In genomic region chr8:91999189-91999588, GRCm38 (mm10) we compare ENCODE assay signal across 28 mouse cellular contexts.
A peak's percentile ranks its signal among the peaks of the same experiment; 100 is the strongest.
DNase-seq lines count a peak whose midpoint lies in the region; ATAC-seq and TF ChIP-seq lines count a peak whose summit lies in the region.
"Had no signal": no experiment of that assay in that cellular context is flagged by ENCODE, and none has a peak within 500 bp of the region (broad histone marks: within the 10 kb centered on the region; RNA-seq: fewer than 3 reads in every experiment).

No protein-coding gene starts in this region.

- peaks cover 64% of the 10 kb centered on the region for H3K27me3 ChIP-seq in kidney, embryonic 15.5 days
- H3K27me3 ChIP-seq: CH12.LX; intestine, embryonic 15.5 days had no signal

- intact Hi-C loops in gastrocnemius, postnatal 36 days (cut with DNase I): no loop called here
- intact Hi-C loops in gastrocnemius, adult 2 months (cut with DNase I): no loop called here

- no peaks in the 10 kb centered on the region for H3K36me3 ChIP-seq in kidney, embryonic 15.5 days
- H3K36me3 ChIP-seq: forebrain, embryonic 12.5 days; forebrain, embryonic 15.5 days; G1E; heart, embryonic 12.5 days; heart, embryonic 15.5 days; hindbrain, embryonic 10.5 days; hindbrain, embryonic 13.5 days; intestine, embryonic 15.5 days had no signal

- H3K4me3 ChIP-seq in kidney, embryonic 15.5 days (replicated peaks): no peak overlapping the region
- H3K4me3 ChIP-seq in gastrocnemius, adult 2 months: no peak overlapping the region
- H3K4me3 ChIP-seq: forebrain, embryonic 12.5 days; forebrain, embryonic 15.5 days; heart, embryonic 12.5 days; heart, embryonic 15.5 days; hindbrain, embryonic 10.5 days; hindbrain, embryonic 13.5 days; intestine, embryonic 15.5 days had no signal

- peak; percentile 30 for DNase-seq in kidney, adult 9 months
- DNase-seq in lung, postnatal 36 days: peak; percentile 21
- no peak for DNase-seq in lung, adult 18-20 months
- peak; percentile 60 for DNase-seq in Muller cell, postnatal 12 days (ENCODE audit: inconsistent ontology term)
- DNase-seq in fibroblast of lung, adult 2 months (ENCODE audit: low read depth): peak; percentile 35
- DNase-seq in gastrocnemius, postnatal 36 days: no peak
- no peak for DNase-seq in gastrocnemius, adult 2 months
- DNase-seq: adrenal gland, adult 8-10 months; adrenal gland, postnatal 25 days; cerebellum, adult 11-12 months; cerebellum, adult 8-10 months; cerebellum, postnatal 10 days; gastrocnemius, postnatal 14 days; heart, adult 18-20 months; heart, postnatal 10 days; heart, postnatal 36 days had no signal

- no peak overlapping the region for H3K27ac ChIP-seq in kidney, embryonic 15.5 days
- H3K27ac ChIP-seq in gastrocnemius, adult 2 months: no peak overlapping the region
- H3K27ac ChIP-seq: forebrain, embryonic 12.5 days; forebrain, embryonic 15.5 days; heart, embryonic 15.5 days; hindbrain, embryonic 10.5 days; hindbrain, embryonic 13.5 days; intestine, embryonic 15.5 days had no signal

- H3K9ac ChIP-seq in kidney, embryonic 15.5 days: no peak overlapping the region
- H3K9ac ChIP-seq: forebrain, embryonic 12.5 days; forebrain, embryonic 15.5 days; heart, embryonic 12.5 days; heart, embryonic 15.5 days; hindbrain, embryonic 13.5 days; intestine, embryonic 15.5 days had no signal

- no peak overlapping the region for H3K4me2 ChIP-seq in kidney, embryonic 15.5 days
- H3K4me2 ChIP-seq: forebrain, embryonic 12.5 days; forebrain, embryonic 15.5 days; heart, embryonic 12.5 days; heart, embryonic 15.5 days; hindbrain, embryonic 13.5 days; intestine, embryonic 15.5 days had no signal

- peaks cover 17% of the 10 kb centered on the region for H3K4me1 ChIP-seq in kidney, embryonic 15.5 days
- H3K4me1 ChIP-seq: intestine, embryonic 15.5 days had no signal

- 0 out of 2 replicates have a peak, but pooled peaks cover 8% of the 10 kb centered on the region for H3K9me3 ChIP-seq in kidney, embryonic 15.5 days (replicated peaks)
- H3K9me3 ChIP-seq: forebrain, embryonic 15.5 days; hindbrain, embryonic 13.5 days; intestine, embryonic 15.5 days had no signal

- no peak for TF ChIP-seq CTCF in gastrocnemius, adult 2 months (IDR thresholded peaks at IDR 0.05)

- WGBS in kidney, embryonic 15.5 days: 69% methylated on average over 2 of the region's 2 CpGs

- ATAC-seq in kidney, embryonic 15.5 days (replicated peaks; ENCODE audit: low FRiP score): no peak
- ATAC-seq: activated CD4-positive, CD25-positive, alpha-beta regulatory T cell, adult 4 months; forebrain, embryonic 15.5 days; hindbrain, embryonic 16.5 days; intestine, embryonic 15.5 days had no signal

Comparison
In these comparisons a context has a peak if more than half of its experiments do, and no peak if none do; other contexts are left out.
1. DNase-seq: peak in kidney, adult 9 months (single experiment), lung, postnatal 36 days (single experiment), Muller cell, postnatal 12 days (single experiment) and fibroblast of lung, adult 2 months (single experiment); none in lung, adult 18-20 months (0 of 2), gastrocnemius, postnatal 36 days (0 of 2) and gastrocnemius, adult 2 months (single experiment).